Mouse (Mus musculus) liver, embryonic 13.5 days (tissue): ENCODE data around the gene Itgb1bp1. TPM values are rescaled to one million over a fixed set of nuclear protein-coding genes. Genes with fewer than 3 reads are reported as not detected.
A peak's percentile ranks its signal among the peaks of the same experiment; 100 is the strongest.

Experiments
- ATAC-seq: fragments of 200-750 bp; cut with Nextera tagmentation; 2 replicates; pipeline ENCODE4 v1.8.0; 2017; ENCODE audit warnings: low read depth, mild to moderate bottlenecking, moderate number of reproducible peaks, moderate library complexity
- DNase-seq: peaks from one replicate; pipeline ENCODE4 v3.0.0; 2022
- H3K27ac ChIP-seq: fragments of 300-500 bp; sonication (generic); 2 replicates; pipeline ENCODE4 v1.5.1; 2015; ENCODE audit warnings: moderate library complexity, mild to moderate bottlenecking, inconsistent platforms
- H3K27me3 ChIP-seq: fragments of 300-500 bp; sonication (generic); 2 replicates; pipeline ENCODE4 v1.6.1; 2015; ENCODE audit warnings: mild to moderate bottlenecking, inconsistent platforms
- H3K36me3 ChIP-seq: fragments of 300-500 bp; sonication (generic); 2 replicates; pipeline ENCODE4 v1.6.1; 2015; ENCODE audit warnings: mild to moderate bottlenecking, inconsistent platforms
- H3K4me1 ChIP-seq: fragments of 300-500 bp; sonication (generic); replicated peaks from 2 replicates; pipeline ENCODE4 v1.6.1; 2015; ENCODE audit warnings: inconsistent platforms
- H3K4me2 ChIP-seq: fragments of 300-500 bp; sonication (generic); 2 replicates; pipeline ENCODE4 v1.6.1; 2015; ENCODE audit warnings: inconsistent platforms, mild to moderate bottlenecking, moderate library complexity
- H3K4me3 ChIP-seq: fragments of 300-500 bp; sonication (generic); replicated peaks from 2 replicates; pipeline ENCODE4 v1.5.1; 2015; ENCODE audit warnings: mild to moderate bottlenecking, inconsistent platforms
- H3K9ac ChIP-seq: fragments of 300-500 bp; sonication (generic); 2 replicates; pipeline ENCODE4 v1.6.1; 2015; ENCODE audit warnings: mild to moderate bottlenecking, inconsistent platforms
- H3K9me3 ChIP-seq: fragments of 300-500 bp; sonication (generic); replicated peaks from 2 replicates; pipeline ENCODE4 v1.6.1; 2016; ENCODE audit warnings: inconsistent platforms
- WGBS: fragments of 180-500 bp; shearing (Covaris S2); methylation state at CpG from one replicate; pipeline ENCODE4 v1.1.7; 2015; ENCODE audit not compliant: insufficient replicate concordance; 5-methylcytosine and 5-hydroxymethylcytosine counted together
- polyA plus RNA-seq: library from polyadenylated mRNA; unstranded; fragments of >200 nt; fragmentation: Nextera tagmentation; extraction: Ambion mirVana; gene quantifications from 2 replicates; pipeline ENCODE4 v1.2.1, GENCODE M21; 2015

Itgb1bp1 gene
- polyA plus RNA-seq, 1 experiment from 2014 or later = 28.7 TPM

GRCm38 (mm10) chr12:21321170-21321569 is 35.1 kb upstream of the Itgb1bp1 start:
- Histone ChIP-seq H3K4me1 (peaks cover 27% of the 10 kb centered on the region), H3K27ac (no peak overlapping the region), H3K27me3 (no peaks in the 10 kb centered on the region), H3K4me2 (no peak overlapping the region), H3K9ac (no peak overlapping the region), H3K9me3 (no peaks in the 10 kb centered on the region), H3K4me3 (no peak overlapping the region), H3K36me3 (peaks cover 66% of the 10 kb centered on the region)
- WGBS = 68% methylated on average over 9 of the region's 9 CpGs
- ATAC-seq = no peak
- DNase-seq = no peak

- Histone ChIP-seq H3K27me3 (no peaks in the 10 kb centered on the region), H3K4me3 (no peak overlapping the region), H3K9ac (no peak overlapping the region), H3K9me3 (no peaks in the 10 kb centered on the region), H3K36me3 (peaks cover 58% of the 10 kb centered on the region), H3K4me1 (peaks cover 34% of the 10 kb centered on the region), H3K4me2 (no peak overlapping the region), H3K27ac (no peak overlapping the region)
- DNase-seq (no peak), ATAC-seq (no peak)
- WGBS = 75% methylated on average over 4 of the region's 4 CpGs
Measured at GRCm38 (mm10) chr12:21320317-21320716, 34.2 kb upstream of the Itgb1bp1 start.

- H3K4me1 ChIP-seq = peaks cover 34% of the 10 kb centered on the region
- ATAC-seq = no peak
Measured at GRCm38 (mm10) chr12:21318143-21318895, 32.2 kb upstream of the Itgb1bp1 start.

GRCm38 (mm10) chr12:21316869-21317265 is 30.8 kb upstream of the Itgb1bp1 start:
- WGBS = 33% methylated on average over 7 of the region's 7 CpGs
- Histone ChIP-seq H3K36me3 (peaks cover 60% of the 10 kb centered on the region), H3K27me3 (no peaks in the 10 kb centered on the region), H3K4me1 (peaks cover 34% of the 10 kb centered on the region), H3K27ac (peak overlapping the region; percentile 70; the same call in 1 of the 2 replicates), H3K9ac (peak overlapping the region; percentile 80), H3K4me3 (peak overlapping the region; percentile 80), H3K9me3 (no peaks in the 10 kb centered on the region), H3K4me2 (peak overlapping the region; percentile 86)
- ATAC-seq (no peak), DNase-seq (no peak)

More at GRCm38 (mm10) chr12:21318143-21318895, 32.2 kb upstream of the Itgb1bp1 start:
- no peak overlapping the region for H3K27ac ChIP-seq
- no peak overlapping the region for H3K9ac ChIP-seq
- peaks cover 61% of the 10 kb centered on the region for H3K36me3 ChIP-seq
- no peak overlapping the region for H3K4me2 ChIP-seq
- H3K27me3 ChIP-seq = no peaks in the 10 kb centered on the region
- 71% methylated on average over 12 of the region's 12 CpGs for WGBS
- peak; percentile 48 for DNase-seq
- H3K9me3 ChIP-seq = no peaks in the 10 kb centered on the region
- H3K4me3 ChIP-seq = no peak overlapping the region

- H3K36me3 ChIP-seq = peaks cover 60% of the 10 kb centered on the region
- peaks cover 33% of the 10 kb centered on the region for H3K4me1 ChIP-seq
- peak within 1 kb of the TSS; percentile 86 for H3K4me2 ChIP-seq
- peak within 1 kb of the TSS; percentile 80 for H3K9ac ChIP-seq
- peak within 1 kb of the TSS; percentile 80 for H3K4me3 ChIP-seq
- H3K27ac ChIP-seq = peak within 1 kb of the TSS; percentile 70
- no peaks in the 10 kb centered on the region for H3K9me3 ChIP-seq
- ATAC-seq = peak; percentile 95
- DNase-seq = peak; percentile 77
- WGBS = 2% methylated on average over 59 of the region's 59 CpGs
- no peaks in the 10 kb centered on the region for H3K27me3 ChIP-seq
Measured at GRCm38 (mm10) chr12:21315923-21316868, 30.1 kb upstream of the Itgb1bp1 start, which contains the start of gene Iah1. Gene Iah1, plus strand, starts transcription at chr12:21316389.

GRCm38 (mm10) chr12:21312201-21312600 is 26.1 kb upstream of the Itgb1bp1 start:
- no peak for DNase-seq
- Histone ChIP-seq H3K4me2 (no peak overlapping the region), H3K9ac (no peak overlapping the region), H3K27me3 (no peaks in the 10 kb centered on the region), H3K27ac (no peak overlapping the region), H3K36me3 (peaks cover 75% of the 10 kb centered on the region), H3K4me1 (peaks cover 12% of the 10 kb centered on the region), H3K9me3 (no peaks in the 10 kb centered on the region), H3K4me3 (no peak overlapping the region)
- no peak for ATAC-seq
- WGBS = 86% methylated on average over 5 of the region's 5 CpGs

GRCm38 (mm10) chr12:21306721-21307120 is 20.6 kb upstream of the Itgb1bp1 start:
- Histone ChIP-seq H3K9ac (no peak overlapping the region), H3K27me3 (no peaks in the 10 kb centered on the region), H3K9me3 (no peaks in the 10 kb centered on the region), H3K27ac (no peak overlapping the region), H3K4me2 (no peak overlapping the region), H3K4me1 (peaks cover 10% of the 10 kb centered on the region), H3K36me3 (peaks cover 90% of the 10 kb centered on the region), H3K4me3 (no peak overlapping the region)
- no peak for DNase-seq
- no peak for ATAC-seq
- 78% methylated on average over 4 of the region's 4 CpGs for WGBS

GRCm38 (mm10) chr12:21305741-21306140 is 19.7 kb upstream of the Itgb1bp1 start:
- no peak for DNase-seq
- Histone ChIP-seq H3K4me1 (peaks cover 15% of the 10 kb centered on the region), H3K9me3 (no peaks in the 10 kb centered on the region), H3K36me3 (peaks cover 91% of the 10 kb centered on the region), H3K9ac (no peak overlapping the region), H3K4me3 (no peak overlapping the region), H3K27ac (no peak overlapping the region), H3K4me2 (no peak overlapping the region), H3K27me3 (no peaks in the 10 kb centered on the region)
- 75% methylated on average over 4 of the region's 4 CpGs for WGBS
- ATAC-seq = no peak

- ATAC-seq = peak; percentile 57
- no peaks in the 10 kb centered on the region for H3K9me3 ChIP-seq
- peaks cover 86% of the 10 kb centered on the region for H3K36me3 ChIP-seq
- WGBS = 24% methylated on average over 5 of the region's 5 CpGs
- no peaks in the 10 kb centered on the region for H3K27me3 ChIP-seq
- no peak overlapping the region for H3K4me2 ChIP-seq
- no peak overlapping the region for H3K27ac ChIP-seq
- peaks cover 15% of the 10 kb centered on the region for H3K4me1 ChIP-seq
- no peak overlapping the region for H3K9ac ChIP-seq
- DNase-seq = no peak
- no peak overlapping the region for H3K4me3 ChIP-seq
Measured at GRCm38 (mm10) chr12:21302361-21302783, 16.3 kb upstream of the Itgb1bp1 start.

GRCm38 (mm10) chr12:21301932-21302331 is 15.8 kb upstream of the Itgb1bp1 start:
- WGBS = 73% methylated on average over 8 of the region's 8 CpGs
- ATAC-seq = 0 out of 2 replicates have a peak, but pooled peaks have one; percentile 11
- no peak for DNase-seq

GRCm38 (mm10) chr12:21301324-21301723 is 15.2 kb upstream of the Itgb1bp1 start:
- H3K4me3 ChIP-seq = no peak overlapping the region
- no peak overlapping the region for H3K4me2 ChIP-seq
- WGBS = 65% methylated on average over 7 of the region's 7 CpGs
- H3K27ac ChIP-seq = no peak overlapping the region; the same call in 1 of the 2 replicates
- peaks cover 86% of the 10 kb centered on the region for H3K36me3 ChIP-seq
- H3K9me3 ChIP-seq = no peaks in the 10 kb centered on the region
- no peaks in the 10 kb centered on the region for H3K27me3 ChIP-seq
- ATAC-seq (peak; percentile 32), DNase-seq (no peak)
- peaks cover 15% of the 10 kb centered on the region for H3K4me1 ChIP-seq
- no peak overlapping the region for H3K9ac ChIP-seq

More at GRCm38 (mm10) chr12:21301932-21302331, 15.8 kb upstream of the Itgb1bp1 start:
- Histone ChIP-seq H3K36me3 (peaks cover 86% of the 10 kb centered on the region), H3K9ac (no peak overlapping the region), H3K4me1 (peaks cover 15% of the 10 kb centered on the region), H3K4me3 (no peak overlapping the region), H3K27me3 (no peaks in the 10 kb centered on the region), H3K27ac (no peak overlapping the region; the same call in 1 of the 2 replicates), H3K9me3 (no peaks in the 10 kb centered on the region), H3K4me2 (no peak overlapping the region)
